Comparison of ENCODE assay signal across 14 mouse cellular contexts in genomic region chr5:134963546-134963945, GRCm38 (mm10). TPM values are rescaled to one million over a fixed set of nuclear protein-coding genes. Genes with fewer than 3 reads are reported as not detected.
A peak's percentile ranks its signal among the peaks of the same experiment; 100 is the strongest.
DNase-seq lines count a peak whose midpoint lies in the region; ATAC-seq lines count a peak whose summit lies in the region.
"Had no signal": no experiment of that assay in that cellular context is flagged by ENCODE, and none has a peak within 500 bp of the region (broad histone marks: within the 10 kb centered on the region; RNA-seq: fewer than 3 reads in every experiment).

No protein-coding gene starts in this region.

- 23% methylated on average over 5 of the region's 5 CpGs for WGBS in heart, embryonic 12.5 days
- 21% methylated on average over 5 of the region's 5 CpGs for WGBS in forebrain, embryonic 16.5 days

- no peak overlapping the region for H3K9ac ChIP-seq in heart, embryonic 12.5 days
- H3K9ac ChIP-seq in forebrain, embryonic 16.5 days (replicated peaks; ENCODE audit: low read depth, low read length), result no peak overlapping the region
- H3K9ac ChIP-seq: forebrain, embryonic 13.5 days; limb, embryonic 12.5 days had no signal

- intact Hi-C loops in heart, postnatal 14 days (cut with DNase I), result loop anchor here (10.0 kb wide), 1 partner anchor 219 kb away; the partner anchor contains the start of gene Eln

- H3K27ac ChIP-seq in heart, embryonic 12.5 days (ENCODE audit: poor library complexity, severe bottlenecking), result no peak overlapping the region
- H3K27ac ChIP-seq in forebrain, embryonic 16.5 days (ENCODE audit: low read length), result no peak overlapping the region
- H3K27ac ChIP-seq: forebrain, embryonic 13.5 days; limb, embryonic 12.5 days had no signal

- no peaks in the 10 kb centered on the region for H3K36me3 ChIP-seq in heart, embryonic 12.5 days
- no peaks in the 10 kb centered on the region for H3K36me3 ChIP-seq in forebrain, embryonic 16.5 days (ENCODE audit: control insufficient read depth, insufficient read depth)
- H3K36me3 ChIP-seq: G1E; limb, embryonic 12.5 days had no signal

- peaks cover 17% of the 10 kb centered on the region for H3K27me3 ChIP-seq in heart, embryonic 12.5 days (replicated peaks)
- H3K27me3 ChIP-seq in forebrain, embryonic 16.5 days (replicated peaks; ENCODE audit: control insufficient read depth, insufficient read depth, low read length), result 0 out of 2 replicates have a peak, but pooled peaks cover 3% of the 10 kb centered on the region

- no peak for ATAC-seq in heart, embryonic 12.5 days (ENCODE audit: insufficient number of reproducible peaks, low FRiP score)
- ATAC-seq in forebrain, embryonic 16.5 days, result no peak
- ATAC-seq: forebrain, embryonic 13.5 days had no signal

- no peak overlapping the region for H3K4me3 ChIP-seq in heart, embryonic 12.5 days
- H3K4me3 ChIP-seq in forebrain, embryonic 16.5 days (replicated peaks; ENCODE audit: low read length), result no peak overlapping the region
- H3K4me3 ChIP-seq: forebrain, embryonic 13.5 days; limb, embryonic 12.5 days; megakaryocyte, embryonic 14.5 days had no signal

- DNase-seq in heart, adult 11 months, result peak; percentile 96
- peak; percentile 66 for DNase-seq in 3134 (ENCODE audit: extremely low read depth, insufficient read length, low spot score)
- DNase-seq in Muller cell, postnatal 12 days (ENCODE audit: inconsistent ontology term), result peak; percentile 74
- DNase-seq in heart, postnatal 14 days, result peak; percentile 39 to 50
- no peak for DNase-seq in retina, embryonic 14.5 days (ENCODE audit: low spot score)
- DNase-seq in urinary bladder, postnatal 4 days (ENCODE audit: low spot score in 2 of 2), result no peak
- DNase-seq: cerebellum, postnatal 36 days; right cerebral cortex, postnatal 14 days had no signal

- no peaks in the 10 kb centered on the region for H3K9me3 ChIP-seq in heart, embryonic 12.5 days (replicated peaks)
- H3K9me3 ChIP-seq in forebrain, embryonic 16.5 days (ENCODE audit: control insufficient read depth, low read length), result no peaks in the 10 kb centered on the region
- H3K9me3 ChIP-seq: forebrain, embryonic 13.5 days; G1E; limb, embryonic 12.5 days; megakaryocyte, embryonic 14.5 days had no signal

- H3K4me1 ChIP-seq in heart, embryonic 12.5 days (replicated peaks), result peaks cover 23% of the 10 kb centered on the region
- peaks cover 7% of the 10 kb centered on the region for H3K4me1 ChIP-seq in forebrain, embryonic 16.5 days (replicated peaks; ENCODE audit: control insufficient read depth, insufficient read depth, low read length)

- H3K4me2 ChIP-seq in heart, embryonic 12.5 days, result no peak overlapping the region
- H3K4me2 ChIP-seq in forebrain, embryonic 16.5 days (ENCODE audit: low read length), result no peak overlapping the region
- H3K4me2 ChIP-seq: forebrain, embryonic 13.5 days; limb, embryonic 12.5 days had no signal

RNA-seq across cellular contexts. Expression of gene Cldn4, which starts 16.8 kb away (rescaled TPM):
- polyA plus RNA-seq in heart, embryonic 12.5 days (2016; fragmentation: Nextera tagmentation; extraction: Ambion mirVana), result 1.0 and 1.1 TPM in 2 replicates
- total RNA-seq in heart, postnatal 14 days (2021), result under 1 TPM; 0.14 to 0.59 TPM
- polyA plus RNA-seq in forebrain, embryonic 16.5 days (2015; fragmentation: Nextera tagmentation; extraction: Ambion mirVana), result not detected in 2 replicates
- polyA plus RNA-seq: forebrain, embryonic 13.5 days; G1E had no signal

RNA-seq across cellular contexts. Expression of gene Cldn3, which starts 22.5 kb away (rescaled TPM):
- polyA plus RNA-seq in heart, embryonic 12.5 days (2016; fragmentation: Nextera tagmentation; extraction: Ambion mirVana), result 2.5 and 3.2 TPM in 2 replicates
- total RNA-seq in heart, postnatal 14 days (2021), result 1 to 10 TPM in 1 of 2 experiments, under 1 TPM in 1; 0.22 to 1.4 TPM
- polyA plus RNA-seq in forebrain, embryonic 16.5 days (2015; fragmentation: Nextera tagmentation; extraction: Ambion mirVana), result 13.0 and 13.6 TPM in 2 replicates
- total RNA-seq: G1E had no signal

RNA-seq across cellular contexts. Expression of gene Mettl27, which starts 31.4 kb away (rescaled TPM):
- 8.6 and 11.1 TPM in 2 replicates for polyA plus RNA-seq in heart, embryonic 12.5 days (2016; fragmentation: Nextera tagmentation; extraction: Ambion mirVana)
- total RNA-seq in heart, postnatal 14 days (2021), result 1 to 10 TPM; 5.7 to 5.9 TPM
- polyA plus RNA-seq in forebrain, embryonic 16.5 days (2015; fragmentation: Nextera tagmentation; extraction: Ambion mirVana), result 8.4 and 10.6 TPM in 2 replicates

RNA-seq across cellular contexts. Expression of gene Abhd11, which starts 45.4 kb away (rescaled TPM):
- 58.1 and 58.3 TPM in 2 replicates for polyA plus RNA-seq in heart, embryonic 12.5 days (2016; fragmentation: Nextera tagmentation; extraction: Ambion mirVana)
- 10 to 100 TPM; 61.4 to 65.0 TPM for total RNA-seq in heart, postnatal 14 days (2021)
- 70.6 and 78.0 TPM in 2 replicates for polyA plus RNA-seq in forebrain, embryonic 16.5 days (2015; fragmentation: Nextera tagmentation; extraction: Ambion mirVana)

RNA-seq across cellular contexts. Expression of gene Cldn13, which starts 48.2 kb away (rescaled TPM):
- polyA plus RNA-seq in heart, embryonic 12.5 days (2016; fragmentation: Nextera tagmentation; extraction: Ambion mirVana), result 5.4 and 10.0 TPM in 2 replicates
- total RNA-seq in heart, postnatal 14 days (2021), result not detected
- not detected in 2 replicates for polyA plus RNA-seq in forebrain, embryonic 16.5 days (2015; fragmentation: Nextera tagmentation; extraction: Ambion mirVana)
- polyA plus RNA-seq: forebrain, embryonic 13.5 days; G1E had no signal

Comparison
In these comparisons a context has a peak if more than half of its experiments do, and no peak if none do; other contexts are left out.
1. DNase-seq: peak in heart, adult 11 months (single experiment), 3134 (single experiment), Muller cell, postnatal 12 days (single experiment) and heart, postnatal 14 days (2 of 2); none in retina, embryonic 14.5 days (single experiment) and urinary bladder, postnatal 4 days (0 of 2).